Mouse (Mus musculus) kidney, adult 2 months (tissue): ENCODE measurements around the gene Col9a2. TPM values are rescaled to one million over a fixed set of nuclear protein-coding genes. Genes with fewer than 3 reads are reported as not detected.

Experiments
- DNase-seq: peaks from one replicate; pipeline ENCODE4 v3.0.0; 2021
- H3K27ac ChIP-seq: fragments of 200-500 bp; 2 replicates; pipeline ENCODE4 v1.5.1; 2012; ENCODE audit warnings: low read depth, low read length, control low read depth, inconsistent platforms; ENCODE audit not compliant: insufficient read depth
- H3K27me3 ChIP-seq: fragments of 200-500 bp; replicated peaks from 2 replicates; pipeline ENCODE4 v1.6.1; 2012; ENCODE audit warnings: mild to moderate bottlenecking, moderate library complexity, low read length, inconsistent platforms; ENCODE audit not compliant: control insufficient read depth, insufficient read depth
- H3K36me3 ChIP-seq: fragments of 200-500 bp; 2 replicates; pipeline ENCODE4 v1.6.1; 2012; ENCODE audit warnings: mild to moderate bottlenecking, moderate library complexity, low read length, inconsistent platforms; ENCODE audit not compliant: control insufficient read depth, insufficient read depth
- H3K4me1 ChIP-seq: fragments of 200-500 bp; 2 replicates; pipeline ENCODE4 v1.6.1; 2011; ENCODE audit warnings: low read length; ENCODE audit not compliant: control insufficient read depth, insufficient read depth
- H3K4me3 ChIP-seq: fragments of 200-500 bp; 2 replicates; pipeline ENCODE4 v1.5.1; 2011; ENCODE audit warnings: mild to moderate bottlenecking, low read depth, low read length, control low read depth; ENCODE audit not compliant: insufficient read depth
- CTCF ChIP-seq: fragments of 200-500 bp; conservative IDR thresholded peaks from 2 replicates; pipeline ENCODE4 v1.5.1; 2011; ENCODE audit warnings: low read depth, mild to moderate bottlenecking, control low read depth, low read length, moderate library complexity, mixed read lengths; ENCODE audit not compliant: insufficient read depth, insufficient read length
- POLR2A ChIP-seq: fragments of 200-500 bp; IDR thresholded peaks from one replicate; pipeline ENCODE4 v1.6.1; 2011; ENCODE audit warnings: low read depth, low read length, control low read depth
- WGBS: fragments of 180-500 bp; shearing (Covaris S2); methylation state at CpG from one replicate; pipeline ENCODE4 v1.1.7; 2018; 5-methylcytosine and 5-hydroxymethylcytosine counted together
- polyA plus RNA-seq: library from polyadenylated mRNA; depleted of rRNA; stranded (reverse); fragments of >200 nt; gene quantifications from 2 replicates; pipeline ENCODE4 v1.2.3, GENCODE M21; 2012

The Col9a2 gene
- polyA plus RNA-seq, 1 experiment: not detected

DNA sequence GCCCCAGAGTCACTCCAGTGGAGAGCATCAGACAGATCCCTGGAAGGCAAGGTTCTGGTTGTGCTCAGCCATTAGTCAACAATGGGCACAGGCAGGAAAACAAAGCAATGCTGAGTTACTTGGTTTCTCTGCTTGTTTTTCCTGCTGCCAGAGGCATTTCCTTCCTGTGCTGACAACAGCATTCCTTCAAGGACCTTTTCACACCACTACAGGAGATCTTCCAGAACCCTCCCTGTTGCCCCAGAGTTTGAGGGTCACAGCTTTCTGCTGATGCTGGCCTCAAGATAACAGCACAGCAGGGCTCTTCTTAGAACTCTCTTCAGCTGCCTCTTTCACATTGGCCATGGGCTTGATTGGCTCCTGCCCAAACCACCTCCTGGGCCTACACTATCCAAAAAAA, 17.3 kb upstream of the Col9a2 start:
- no peak for TF ChIP-seq POLR2A
- no peak for TF ChIP-seq CTCF
- Histone ChIP-seq H3K4me3 (no peak overlapping the region), H3K27me3 (no peaks in the 10 kb centered on the region), H3K27ac (peak overlapping the region; percentile 29; the same call in 1 of the 2 replicates), H3K4me1 (peaks cover 4% of the 10 kb centered on the region; the same call in 1 of the 2 replicates), H3K36me3 (no peaks in the 10 kb centered on the region)
- DNase-seq: peak; percentile 86

GRCm38 (mm10) chr4:121023464-121023863, 15.7 kb upstream of the Col9a2 start:
- TF ChIP-seq POLR2A (no peak), CTCF (no peak)
- no peak for DNase-seq
- Histone ChIP-seq H3K36me3 (no peaks in the 10 kb centered on the region), H3K27ac (no peak overlapping the region), H3K27me3 (no peaks in the 10 kb centered on the region), H3K4me3 (no peak overlapping the region), H3K4me1 (0 out of 2 replicates have a peak, but pooled peaks cover 4% of the 10 kb centered on the region)
- 87% methylated on average over 7 of the region's 7 CpGs for WGBS

GRCm38 (mm10) chr4:121023941-121024340, 15.2 kb upstream of the Col9a2 start:
- H3K4me1 ChIP-seq: 0 out of 2 replicates have a peak, but pooled peaks cover 4% of the 10 kb centered on the region
- TF ChIP-seq CTCF (no peak), POLR2A (no peak)
- H3K27me3 ChIP-seq: no peaks in the 10 kb centered on the region
- H3K27ac ChIP-seq: no peak overlapping the region
- H3K36me3 ChIP-seq: no peaks in the 10 kb centered on the region
- no peak overlapping the region for H3K4me3 ChIP-seq
- WGBS: 49% methylated on average over 2 of the region's 2 CpGs
- peak; percentile 82 for DNase-seq

GRCm38 (mm10) chr4:121025681-121026080, 13.5 kb upstream of the Col9a2 start:
- no peaks in the 10 kb centered on the region for H3K36me3 ChIP-seq
- no peak for TF ChIP-seq CTCF
- TF ChIP-seq POLR2A: no peak
- no peaks in the 10 kb centered on the region for H3K27me3 ChIP-seq
- WGBS: 60% methylated on average over 2 of the region's 2 CpGs
- no peak overlapping the region for H3K27ac ChIP-seq
- no peak for DNase-seq
- H3K4me3 ChIP-seq: no peak overlapping the region
- H3K4me1 ChIP-seq: 0 out of 2 replicates have a peak, but pooled peaks cover 4% of the 10 kb centered on the region

- no peaks in the 10 kb centered on the region for H3K4me1 ChIP-seq
- H3K36me3 ChIP-seq: no peaks in the 10 kb centered on the region
- H3K27me3 ChIP-seq: no peaks in the 10 kb centered on the region
- H3K27ac ChIP-seq: no peak overlapping the region
- no peak for TF ChIP-seq POLR2A
- TF ChIP-seq CTCF: no peak
- 76% methylated on average over 1 of the region's 1 CpGs for WGBS
- H3K4me3 ChIP-seq: no peak overlapping the region
- DNase-seq: no peak
These were observed 11.0 kb upstream of the Col9a2 start for GRCm38 (mm10) chr4:121028146-121028545.

DNA sequence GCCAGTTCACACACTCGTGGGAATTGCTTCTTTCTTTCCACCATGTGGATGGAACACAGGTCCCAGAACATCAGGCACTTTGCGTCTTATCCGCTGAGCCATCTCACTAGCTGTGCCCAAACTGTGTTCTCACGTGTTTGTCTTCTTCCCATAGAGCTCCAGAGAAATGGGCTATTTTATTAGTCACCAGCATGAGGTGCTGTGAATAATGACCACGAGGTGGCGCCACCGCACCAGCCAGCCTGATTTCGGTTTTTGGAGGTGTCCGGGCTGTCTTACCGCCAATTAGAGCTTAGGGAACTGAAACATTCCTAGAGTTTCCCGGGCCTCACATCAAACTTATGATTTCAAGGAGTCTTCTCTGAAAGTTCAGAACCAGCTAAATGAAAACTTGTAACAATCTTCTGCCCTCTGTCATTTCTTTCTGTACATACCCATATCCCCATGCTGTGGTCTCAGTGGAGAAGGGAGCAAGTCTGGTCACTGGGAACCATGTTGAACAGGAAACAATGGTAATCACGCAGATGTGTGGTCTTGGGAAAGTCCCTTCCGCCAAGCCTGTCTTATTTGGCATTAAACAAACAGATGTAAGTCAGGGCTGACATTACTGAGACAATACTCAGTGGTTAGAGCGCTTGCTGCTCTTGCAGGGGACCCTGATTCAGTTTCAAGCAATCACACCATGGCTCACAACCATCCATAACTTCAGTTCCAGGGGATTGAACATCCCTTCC, 10.4 kb upstream of the Col9a2 start:
- Histone ChIP-seq H3K4me3 (no peak overlapping the region), H3K27me3 (no peaks in the 10 kb centered on the region), H3K4me1 (no peaks in the 10 kb centered on the region), H3K36me3 (no peaks in the 10 kb centered on the region), H3K27ac (no peak overlapping the region)
- peak; percentile 77 for TF ChIP-seq CTCF
- no peak for TF ChIP-seq POLR2A
- DNase-seq: peak; percentile 53
- 37% methylated on average over 14 of the region's 14 CpGs for WGBS

- Histone ChIP-seq H3K36me3 (no peaks in the 10 kb centered on the region), H3K4me1 (no peaks in the 10 kb centered on the region), H3K27ac (no peak overlapping the region), H3K4me3 (no peak overlapping the region), H3K27me3 (no peaks in the 10 kb centered on the region)
- 83% methylated on average over 3 of the region's 3 CpGs for WGBS
- no peak for TF ChIP-seq POLR2A
- no peak for TF ChIP-seq CTCF
- no peak for DNase-seq
These were observed 9.6 kb upstream of the Col9a2 start for GRCm38 (mm10) chr4:121029632-121030031.
